In the genomic region with DNA sequence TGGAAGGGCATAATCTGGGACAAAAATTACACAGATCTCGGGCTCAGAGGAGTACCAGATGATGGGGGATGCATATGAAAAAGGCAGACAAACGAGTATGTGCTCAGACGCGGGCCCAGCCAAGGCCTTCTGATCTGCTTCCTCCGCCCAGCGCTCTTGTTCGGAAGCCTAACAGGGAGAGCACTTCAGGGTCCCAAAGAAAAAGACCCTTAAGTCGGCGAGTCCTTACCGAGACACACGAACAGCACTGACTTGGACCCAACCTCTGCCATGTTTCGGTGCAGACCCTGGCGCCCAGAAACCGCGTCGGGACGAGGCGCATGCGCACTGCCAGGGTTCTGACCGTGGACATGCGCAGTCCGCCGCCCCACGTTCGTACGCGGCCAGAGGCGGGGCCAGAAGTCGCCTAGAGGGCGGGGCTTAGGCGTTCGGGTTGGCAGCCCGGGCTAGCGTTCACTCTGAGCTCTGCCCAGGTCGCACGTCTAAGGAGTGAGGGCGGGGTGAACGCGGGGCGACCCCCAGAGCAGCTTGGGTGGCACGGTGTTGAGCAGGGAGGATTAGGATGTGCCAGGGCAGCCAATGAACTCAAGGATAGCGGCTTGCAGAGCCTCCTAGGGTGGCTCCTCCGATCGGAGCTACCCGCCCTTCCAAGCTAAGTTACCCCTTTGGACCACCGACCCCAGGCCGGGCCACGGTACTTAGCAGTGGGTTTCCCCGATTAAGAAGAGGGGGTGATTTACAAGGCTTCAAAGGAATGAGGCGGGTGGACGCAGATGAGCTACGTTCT, we compare ENCODE assay signal across 8 mouse cellular contexts. TPM values are rescaled to one million over a fixed set of nuclear protein-coding genes. Genes with fewer than 3 reads are reported as not detected.
DNase-seq lines count a peak whose midpoint lies in the region; ATAC-seq lines count a peak whose summit lies in the region.

A gene (minus strand): TSS at position 329 of the 787 bp plus-strand sequence.
A gene (plus strand): TSS at position 408 of the 787 bp plus-strand sequence.

- H3K4me2 ChIP-seq in heart, embryonic 16.5 days (ENCODE audit: low read depth, low read length), result peak within 1 kb of the TSS; percentile 98
- H3K4me2 ChIP-seq in liver, embryonic 15.5 days, result peak within 1 kb of the TSS; percentile 83
- peak within 1 kb of the TSS; percentile 97 for H3K4me2 ChIP-seq in neural tube, embryonic 12.5 days (replicated peaks)

- peak; percentile 92 for ATAC-seq in CD4-positive, CD25-positive, alpha-beta regulatory T cell, adult 4 months
- peak; percentile 99 for ATAC-seq in heart, embryonic 16.5 days (replicated peaks; ENCODE audit: extremely low read depth, insufficient read depth, low FRiP score)
- peak; percentile 77 for ATAC-seq in liver, embryonic 15.5 days (ENCODE audit: insufficient read depth)
- peak; percentile 98 for ATAC-seq in neural tube, embryonic 12.5 days (ENCODE audit: low FRiP score, low read depth)

- H3K27me3 ChIP-seq in forebrain, embryonic 10.5 days (ENCODE audit: poor library complexity, severe bottlenecking), result no peaks in the 10 kb centered on the region
- no peaks in the 10 kb centered on the region for H3K27me3 ChIP-seq in heart, embryonic 16.5 days (ENCODE audit: control insufficient read depth, insufficient read depth, low read length)
- no peaks in the 10 kb centered on the region for H3K27me3 ChIP-seq in liver, embryonic 15.5 days
- H3K27me3 ChIP-seq in neural tube, embryonic 12.5 days (replicated peaks), result no peaks in the 10 kb centered on the region

- under 1% methylated on average over 52 of the region's 52 CpGs for WGBS in forebrain, embryonic 10.5 days
- under 1% methylated on average over 52 of the region's 52 CpGs for WGBS in heart, embryonic 16.5 days
- under 1% methylated on average over 52 of the region's 52 CpGs for WGBS in liver, embryonic 15.5 days (ENCODE audit: insufficient replicate concordance)
- WGBS in neural tube, embryonic 12.5 days, result under 1% methylated on average over 52 of the region's 52 CpGs

- H3K27ac ChIP-seq in forebrain, embryonic 10.5 days, result peak within 1 kb of the TSS; percentile 91
- peak within 1 kb of the TSS; percentile 20 for H3K27ac ChIP-seq in heart, embryonic 16.5 days (ENCODE audit: low read length)
- H3K27ac ChIP-seq in liver, embryonic 15.5 days (replicated peaks), result peak within 1 kb of the TSS; percentile 98
- no peak within 1 kb of the TSS for H3K27ac ChIP-seq in neural tube, embryonic 12.5 days

- no peaks in the 10 kb centered on the region for H3K9me3 ChIP-seq in forebrain, embryonic 10.5 days
- H3K9me3 ChIP-seq in heart, embryonic 16.5 days (replicated peaks; ENCODE audit: control insufficient read depth, low read length), result no peaks in the 10 kb centered on the region
- no peaks in the 10 kb centered on the region for H3K9me3 ChIP-seq in liver, embryonic 15.5 days (replicated peaks)
- H3K9me3 ChIP-seq in neural tube, embryonic 12.5 days, result no peaks in the 10 kb centered on the region

- peak within 1 kb of the TSS; percentile 89 for H3K9ac ChIP-seq in heart, embryonic 16.5 days (ENCODE audit: low read length)
- peak within 1 kb of the TSS; percentile 97 for H3K9ac ChIP-seq in liver, embryonic 15.5 days
- H3K9ac ChIP-seq in neural tube, embryonic 12.5 days, result peak within 1 kb of the TSS; percentile 76

- H3K4me1 ChIP-seq in forebrain, embryonic 10.5 days, result peaks cover 21% of the 10 kb centered on the region
- H3K4me1 ChIP-seq in heart, embryonic 16.5 days (ENCODE audit: control insufficient read depth, insufficient read depth, low read length), result peaks cover 10% of the 10 kb centered on the region
- H3K4me1 ChIP-seq in liver, embryonic 15.5 days (replicated peaks), result peaks cover 47% of the 10 kb centered on the region
- peaks cover 7% of the 10 kb centered on the region for H3K4me1 ChIP-seq in neural tube, embryonic 12.5 days

- peak; percentile 91 for DNase-seq in c-Kit-negative CD71-positive TER-119-positive erythroid progenitor cells, embryonic 14.5 days (ENCODE audit: low read depth, low spot score)
- peak; percentile 90 for DNase-seq in forebrain, embryonic 10.5 days (ENCODE audit: extremely low spot score, low spot score)
- DNase-seq in kidney, postnatal 36 days, result peak; percentile 95 to 98
- peak; percentile 76 for DNase-seq in telencephalon, adult 2 months (ENCODE audit: low read depth, low spot score)

- peak within 1 kb of the TSS; percentile 76 for H3K4me3 ChIP-seq in forebrain, embryonic 10.5 days
- H3K4me3 ChIP-seq in heart, embryonic 16.5 days (ENCODE audit: low read length), result peak within 1 kb of the TSS; percentile 87
- H3K4me3 ChIP-seq in liver, embryonic 15.5 days (replicated peaks), result peak within 1 kb of the TSS; percentile 81
- peak within 1 kb of the TSS; percentile 57 for H3K4me3 ChIP-seq in neural tube, embryonic 12.5 days

- peaks cover 3% of the 10 kb centered on the region for H3K36me3 ChIP-seq in forebrain, embryonic 10.5 days (replicated peaks)
- no peaks in the 10 kb centered on the region for H3K36me3 ChIP-seq in heart, embryonic 16.5 days (ENCODE audit: control insufficient read depth, insufficient read depth)
- peaks cover 17% of the 10 kb centered on the region; the same call in 1 of the 2 replicates for H3K36me3 ChIP-seq in liver, embryonic 15.5 days (replicated peaks)
- no peaks in the 10 kb centered on the region for H3K36me3 ChIP-seq in neural tube, embryonic 12.5 days

RNA-seq across cellular contexts. Expression of the first gene that starts in this region (rescaled TPM):
- 100 to 1,000 TPM in 1 of 2 experiments, 10 to 100 TPM in 1; 86.1 to 104 TPM for polyA plus RNA-seq in CD4-positive, CD25-positive, alpha-beta regulatory T cell, adult 4 months (2017; shearing (Covaris generic))
- 235 and 246 TPM in 2 replicates for polyA plus RNA-seq in forebrain, embryonic 10.5 days (2016; fragmentation: Nextera tagmentation; extraction: Ambion mirVana)
- 84.7 and 92.8 TPM in 2 replicates for polyA plus RNA-seq in heart, embryonic 16.5 days (2015; fragmentation: Nextera tagmentation; extraction: Ambion mirVana)
- polyA plus RNA-seq in liver, embryonic 15.5 days (2015; fragmentation: Nextera tagmentation; extraction: Ambion mirVana), result 235 and 287 TPM in 2 replicates
- 131 and 134 TPM in 2 replicates for polyA plus RNA-seq in neural tube, embryonic 12.5 days (2016; fragmentation: Nextera tagmentation; extraction: Ambion mirVana)

RNA-seq across cellular contexts. Expression of the second gene that starts in this region (rescaled TPM):
- polyA plus RNA-seq in CD4-positive, CD25-positive, alpha-beta regulatory T cell, adult 4 months (2017; shearing (Covaris generic)), result 1 to 10 TPM; 1.0 to 1.4 TPM
- polyA plus RNA-seq in forebrain, embryonic 10.5 days (2016; fragmentation: Nextera tagmentation; extraction: Ambion mirVana), result 14.4 and 14.8 TPM in 2 replicates
- polyA plus RNA-seq in heart, embryonic 16.5 days (2015; fragmentation: Nextera tagmentation; extraction: Ambion mirVana), result 5.5 and 6.6 TPM in 2 replicates
- 37.4 and 40.8 TPM in 2 replicates for polyA plus RNA-seq in liver, embryonic 15.5 days (2015; fragmentation: Nextera tagmentation; extraction: Ambion mirVana)
- 31.7 and 32.0 TPM in 2 replicates for polyA plus RNA-seq in neural tube, embryonic 12.5 days (2016; fragmentation: Nextera tagmentation; extraction: Ambion mirVana)
